Mouse (Mus musculus) liver, embryonic 14.5 days (tissue): ENCODE results near the gene Tmem8. TPM values are rescaled to one million over a fixed set of nuclear protein-coding genes. Genes with fewer than 3 reads are reported as not detected.

Experiments used
- ATAC-seq: fragments of 200-750 bp; cut with Nextera tagmentation; 2 replicates; pipeline ENCODE4 v1.8.0; 2017; ENCODE audit warnings: moderate number of reproducible peaks, mild to moderate bottlenecking, moderate library complexity; ENCODE audit not compliant: insufficient read depth
- DNase-seq, 3 experiments: peaks; one replicate each; pipeline ENCODE4 v3.0.0-alpha.2; 2012 to 2013; ENCODE audit warnings: low read depth in 3 of 3, low spot score in 3 of 3
- H3K27ac ChIP-seq: fragments of 300-500 bp; sonication (generic); 2 replicates; pipeline ENCODE4 v1.5.1; 2014; ENCODE audit warnings: moderate library complexity, mild to moderate bottlenecking, control low read depth, inconsistent platforms
- H3K27me3 ChIP-seq: fragments of 300-500 bp; sonication (generic); 2 replicates; pipeline ENCODE4 v1.6.1; 2014; ENCODE audit warnings: mild to moderate bottlenecking, low read length, moderate library complexity; ENCODE audit not compliant: control insufficient read depth, insufficient read depth
- H3K36me3 ChIP-seq: fragments of 300-500 bp; sonication (generic); replicated peaks from 2 replicates; pipeline ENCODE4 v1.6.1; 2014; ENCODE audit warnings: low read depth; ENCODE audit not compliant: control insufficient read depth, insufficient read depth
- H3K4me1 ChIP-seq, 2 experiments: fragments of 200-500 bp in 1 of 2; fragments of 300-500 bp in 1 of 2; sonication (generic) in 1 of 2; replicated peaks; 2 replicates each; pipeline ENCODE4 v1.6.1; 2012 to 2014; ENCODE audit warnings: antibody characterized with exemption in 1 of 2, inconsistent platforms in 1 of 2, low read length in 1 of 2; ENCODE audit not compliant: control insufficient read depth in 2 of 2, insufficient read depth in 2 of 2
- H3K4me2 ChIP-seq: fragments of 300-500 bp; sonication (generic); 2 replicates; pipeline ENCODE4 v1.6.1; 2014; ENCODE audit warnings: low read depth, mild to moderate bottlenecking, control low read depth, moderate library complexity
- H3K4me3 ChIP-seq, 2 experiments: fragments of 200-500 bp in 1 of 2; fragments of 300-500 bp in 1 of 2; sonication (generic) in 1 of 2; 2 replicates each; pipeline ENCODE4 v1.5.1; 2012 to 2014; ENCODE audit warnings: low read depth in 2 of 2, low read length in 2 of 2, mild to moderate bottlenecking in 2 of 2, control low read depth in 1 of 2, inconsistent platforms in 1 of 2, moderate library complexity in 1 of 2; ENCODE audit not compliant: insufficient read depth in 1 of 2
- H3K9ac ChIP-seq: fragments of 300-500 bp; sonication (generic); replicated peaks from 2 replicates; pipeline ENCODE4 v1.6.1; 2014; ENCODE audit warnings: mild to moderate bottlenecking, control low read depth, moderate library complexity
- H3K9me3 ChIP-seq: fragments of 300-500 bp; sonication (generic); 2 replicates; pipeline ENCODE4 v1.6.1; 2016; ENCODE audit warnings: low read length, mixed read lengths; ENCODE audit not compliant: control insufficient read depth
- CTCF ChIP-seq: IDR thresholded peaks from 2 replicates; pipeline ENCODE4 v1.5.1; 2016; ENCODE audit warnings: antibody characterized with exemption, low read depth, control low read depth
- EP300 ChIP-seq: IDR thresholded peaks from 2 replicates; pipeline ENCODE4 v1.6.1; 2016; ENCODE audit warnings: antibody characterized with exemption, low read depth
- WGBS: fragments of 180-500 bp; shearing (Covaris S2); extraction: QIAGEN DNeasy Blood & Tissue Kit; methylation state at CpG from one replicate; pipeline ENCODE4 v1.1.7; 2014; ENCODE audit not compliant: insufficient replicate concordance; 5-methylcytosine and 5-hydroxymethylcytosine counted together
- polyA plus RNA-seq, 2 experiments: library from polyadenylated mRNA; depleted of rRNA in 1 of 2; stranded (reverse) in 1 of 2; unstranded in 1 of 2; fragments of >200 nt; fragmentation: Nextera tagmentation in 1 of 2; extraction: Ambion mirVana in 1 of 2; gene quantifications; 2 replicates each; pipeline versions ENCODE4 v1.2.1 to v1.2.3; 2012 to 2014

Gene Tmem8
- polyA plus RNA-seq, 2 experiments = 0.88 to 2.8 TPM

DNA sequence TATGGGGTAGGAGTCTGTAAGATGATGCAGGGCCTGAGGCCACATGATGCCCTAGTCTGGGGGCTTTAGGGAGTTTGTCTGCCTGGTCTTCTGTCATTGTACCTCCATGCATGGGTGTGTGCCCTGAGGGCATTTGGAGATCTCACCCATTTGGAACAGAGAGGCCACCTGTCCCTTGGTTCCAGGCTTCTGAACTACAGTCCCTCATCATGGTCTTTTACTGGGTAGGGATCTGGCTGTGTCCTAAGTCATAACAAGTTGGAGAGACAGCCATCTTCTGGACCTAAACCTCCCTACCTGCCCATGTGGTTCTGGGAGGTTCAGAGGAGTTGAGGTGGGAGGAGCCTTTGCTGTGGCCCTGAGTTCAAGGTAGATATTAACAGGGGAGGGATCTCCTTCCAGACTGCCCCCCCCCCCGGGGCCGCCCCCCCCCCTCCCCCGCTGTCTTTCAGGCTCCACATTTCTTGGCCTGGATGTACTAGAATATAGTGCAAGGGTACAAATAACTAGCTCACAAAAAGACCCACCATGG is 2.9 kb downstream of the Tmem8 start:
- 30% methylated on average over 2 of the region's 3 CpGs for WGBS
- H3K9me3 ChIP-seq = no peaks in the 10 kb centered on the region
- no peaks in the 10 kb centered on the region for H3K36me3 ChIP-seq
- ATAC-seq (no peak), DNase-seq (no peak)
- peaks cover 43% of the 10 kb centered on the region for H3K27me3 ChIP-seq
- no peak overlapping the region for H3K4me2 ChIP-seq
- H3K4me1 ChIP-seq = peaks cover 2 to 13% of the 10 kb centered on the region in 2 experiments
- H3K9ac ChIP-seq = no peak overlapping the region
- no peak overlapping the region for H3K4me3 ChIP-seq
- H3K27ac ChIP-seq = no peak overlapping the region
- no peak for TF ChIP-seq EP300
- TF ChIP-seq CTCF = no peak

DNA sequence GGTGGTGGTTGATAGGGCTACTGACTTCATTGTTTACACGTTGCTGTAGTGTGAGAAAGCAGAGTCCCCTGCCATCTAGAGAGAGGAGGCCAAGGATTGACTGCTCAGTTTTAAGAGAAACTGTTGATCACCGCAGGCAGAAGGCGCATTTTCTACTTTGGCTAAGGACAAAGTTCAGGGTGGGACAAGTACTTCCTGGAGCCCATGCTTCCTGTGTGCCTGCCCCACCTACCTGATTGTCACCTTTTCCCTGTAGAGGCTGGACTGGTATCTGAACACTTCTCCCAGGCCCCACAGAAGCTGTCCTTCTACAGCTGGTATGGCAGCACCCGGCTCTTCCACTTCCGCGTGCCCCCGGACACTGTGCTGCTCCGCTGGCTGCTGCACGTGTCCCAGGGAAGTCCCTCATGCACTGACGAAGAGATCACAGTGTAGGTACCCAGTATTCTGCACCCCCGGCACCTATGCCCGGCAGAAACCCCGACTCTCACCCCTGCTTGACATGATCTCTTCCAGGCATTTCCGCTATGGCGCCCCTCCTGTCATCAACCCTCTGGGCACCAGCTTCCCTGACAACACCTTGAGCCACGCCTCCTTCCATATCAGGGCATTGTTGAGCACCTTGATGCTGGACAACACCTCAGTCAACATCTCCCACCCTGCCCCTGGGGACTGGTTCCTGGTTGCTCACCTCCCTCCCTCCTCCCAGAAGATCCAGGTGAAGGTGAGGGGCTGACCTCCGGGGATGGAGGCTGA is 3.6 kb downstream of the Tmem8 start:
- peaks cover 2 to 13% of the 10 kb centered on the region in 2 experiments for H3K4me1 ChIP-seq
- WGBS = 67% methylated on average over 17 of the region's 17 CpGs
- DNase-seq = no peak
- no peak for ATAC-seq
- H3K36me3 ChIP-seq = no peaks in the 10 kb centered on the region
- TF ChIP-seq EP300 (no peak), CTCF (no peak)
- H3K27ac ChIP-seq = no peak overlapping the region
- peaks cover 37% of the 10 kb centered on the region for H3K27me3 ChIP-seq
- H3K4me2 ChIP-seq = no peak overlapping the region
- H3K9me3 ChIP-seq = no peaks in the 10 kb centered on the region
- no peak overlapping the region for H3K4me3 ChIP-seq
- no peak overlapping the region for H3K9ac ChIP-seq

DNA sequence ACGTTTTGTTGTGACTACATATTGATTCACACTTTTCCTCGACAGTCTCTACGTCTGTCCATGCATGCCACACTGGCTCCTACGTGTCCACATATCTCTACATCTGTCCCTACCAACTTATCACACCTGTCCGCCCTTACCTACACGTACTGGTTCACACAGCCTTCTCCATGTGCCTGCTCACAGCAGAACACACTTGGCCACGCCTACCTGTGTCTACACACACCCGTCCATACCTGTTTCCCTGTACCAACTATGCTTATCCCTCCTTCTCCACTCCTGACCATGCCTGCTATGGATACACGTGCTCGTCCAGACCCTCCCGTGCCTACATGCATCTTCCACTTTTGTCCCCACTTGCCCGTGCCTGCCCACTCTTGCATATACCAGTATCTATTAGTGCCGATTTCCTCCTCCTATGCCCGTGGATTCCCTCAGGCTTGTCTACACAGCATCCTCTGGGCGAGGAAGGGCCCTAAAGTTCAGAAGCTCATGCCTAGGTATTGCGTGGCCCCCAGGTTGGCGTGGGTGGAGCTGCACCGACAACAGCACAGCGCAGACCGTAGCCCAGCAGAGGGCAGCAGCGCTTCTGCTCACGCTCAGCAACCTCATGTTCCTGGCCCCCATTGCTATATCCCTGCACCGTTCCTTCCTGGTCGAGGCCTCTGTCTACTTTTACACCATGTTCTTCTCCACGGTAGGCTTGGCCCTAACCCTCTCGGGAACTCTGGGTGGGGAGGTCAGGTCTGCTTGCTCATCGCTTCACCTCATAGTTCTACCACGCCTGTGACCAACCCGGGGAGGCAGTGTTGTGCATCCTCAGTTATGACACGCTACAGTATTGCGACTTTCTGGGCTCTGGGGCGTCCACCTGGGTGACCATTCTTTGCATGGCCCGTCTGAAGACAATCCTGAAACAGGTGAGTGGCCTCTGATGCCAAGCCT is 6.9 kb downstream of the Tmem8 start:
- 35% methylated on average over 33 of the region's 33 CpGs for WGBS

DNA sequence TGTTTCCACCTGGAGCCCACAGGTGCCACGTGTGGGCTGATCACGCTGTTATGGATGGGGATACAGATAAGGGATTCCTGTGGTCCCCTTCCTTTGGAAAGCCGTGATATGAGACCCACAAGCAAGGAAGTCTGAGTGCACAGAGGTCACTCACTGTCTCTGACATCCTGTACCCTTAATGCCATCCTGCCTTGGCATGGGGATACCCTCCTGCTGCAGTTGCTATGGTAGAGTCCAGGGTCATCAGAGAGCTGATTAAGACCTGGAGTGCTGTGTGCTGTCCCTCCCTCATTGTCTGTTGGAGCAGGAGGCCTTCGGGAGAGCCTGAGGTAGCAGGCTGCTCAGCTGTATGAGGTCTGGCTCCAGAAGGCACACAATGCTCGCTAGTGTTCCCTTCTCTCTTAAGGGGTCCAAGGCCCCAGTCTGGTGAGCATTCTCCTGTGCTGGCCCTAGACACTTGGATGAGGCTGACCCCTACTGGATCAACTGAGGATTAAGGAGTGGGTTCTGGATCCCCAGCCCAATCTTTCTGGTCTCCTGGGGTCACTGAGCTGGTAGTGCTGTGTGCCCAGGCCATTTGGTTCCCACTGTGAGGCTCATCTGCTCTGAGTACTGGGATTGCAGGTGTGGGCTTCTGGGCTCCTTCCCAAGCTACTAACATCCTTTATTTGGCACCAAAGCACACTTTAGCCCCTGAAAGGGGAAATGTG is 9.5 kb downstream of the Tmem8 start:
- DNase-seq (no peak), ATAC-seq (no peak)
- 46% methylated on average over 5 of the region's 5 CpGs for WGBS
- TF ChIP-seq CTCF = no peak
- Histone ChIP-seq H3K27ac (no peak overlapping the region), H3K27me3 (no peaks in the 10 kb centered on the region), H3K9me3 (no peaks in the 10 kb centered on the region), H3K9ac (no peak overlapping the region), H3K4me3 (no peak overlapping the region), H3K4me2 (no peak overlapping the region), H3K36me3 (peaks cover 13% of the 10 kb centered on the region), H3K4me1 (peaks cover 6 to 10% of the 10 kb centered on the region in 2 experiments)

More for the DNA sequence above, 6.9 kb downstream of the Tmem8 start:
- Histone ChIP-seq H3K9ac (no peak overlapping the region), H3K9me3 (no peaks in the 10 kb centered on the region), H3K36me3 (no peaks in the 10 kb centered on the region), H3K4me3 (no peak overlapping the region), H3K4me1 (peaks cover 6 to 12% of the 10 kb centered on the region in 2 experiments), H3K27ac (no peak overlapping the region), H3K27me3 (peaks cover 7% of the 10 kb centered on the region), H3K4me2 (no peak overlapping the region)
- TF ChIP-seq EP300 (no peak), CTCF (peak; percentile 94)
- DNase-seq (peak in 2 of 3 experiments; percentile 37 to 45), ATAC-seq (peak; percentile 19; the same call in 1 of the 2 replicates)
